20 mouse cellular contexts compared by ENCODE assay signal in the genomic region with DNA sequence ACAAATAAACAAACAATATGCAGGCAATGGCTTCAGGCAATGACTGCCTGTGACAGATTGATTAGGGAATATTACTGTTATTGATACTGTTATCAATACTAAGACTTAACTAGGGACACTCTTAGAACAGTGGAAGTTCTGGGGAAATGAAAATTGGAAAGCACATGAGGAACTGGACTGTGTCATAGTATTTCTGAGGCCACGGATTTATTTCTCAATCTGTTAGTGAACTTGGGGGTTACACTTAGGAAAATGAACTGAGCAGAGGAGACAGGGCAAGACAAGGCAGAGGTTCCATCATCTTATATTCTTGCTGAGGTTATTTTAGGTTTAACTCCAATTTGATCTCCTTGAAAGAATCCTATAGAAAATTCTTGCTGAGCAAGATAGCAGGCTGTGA. TPM values are rescaled to one million over a fixed set of nuclear protein-coding genes. Genes with fewer than 3 reads are reported as not detected.
"Had no signal": no experiment of that assay in that cellular context is flagged by ENCODE, and none has a peak within 500 bp of the region (broad histone marks: within the 10 kb centered on the region; RNA-seq: fewer than 3 reads in every experiment).

No protein-coding gene starts in this region.

- H3K9ac ChIP-seq: lung, embryonic 14.5 days; midbrain, embryonic 13.5 days; midbrain, embryonic 15.5 days; neural tube, embryonic 12.5 days; stomach, embryonic 15.5 days had no signal

- H3K9me3 ChIP-seq: midbrain, embryonic 13.5 days; midbrain, embryonic 15.5 days; neural tube, embryonic 12.5 days; stomach, embryonic 15.5 days had no signal

- DNase-seq: lung, adult 18-20 months; lung, embryonic 14.5 days; lung, postnatal 10 days; lung, postnatal 36 days; right cerebral cortex, postnatal 14 days; thymus, adult 2 months; thymus, postnatal 25 days; thymus, postnatal 4 days had no signal

- H3K4me1 ChIP-seq: megakaryocyte, embryonic 14.5 days; midbrain, embryonic 13.5 days; midbrain, embryonic 15.5 days; neural tube, embryonic 12.5 days; stomach, embryonic 15.5 days had no signal

- ATAC-seq: midbrain, embryonic 13.5 days; midbrain, embryonic 15.5 days had no signal

- H3K36me3 ChIP-seq: midbrain, embryonic 13.5 days; midbrain, embryonic 15.5 days; neural tube, embryonic 12.5 days; stomach, embryonic 15.5 days had no signal

- H3K4me2 ChIP-seq: lung, embryonic 14.5 days; midbrain, embryonic 11.5 days; midbrain, embryonic 13.5 days; midbrain, embryonic 15.5 days; neural tube, embryonic 12.5 days; stomach, embryonic 15.5 days had no signal

- H3K27ac ChIP-seq: macrophage; midbrain, embryonic 13.5 days; midbrain, embryonic 15.5 days; neural tube, embryonic 12.5 days; stomach, embryonic 15.5 days; stomach, postnatal 0 days had no signal

- H3K27me3 ChIP-seq: megakaryocyte, embryonic 14.5 days; midbrain, embryonic 13.5 days; midbrain, embryonic 15.5 days; neural tube, embryonic 12.5 days; stomach, embryonic 15.5 days had no signal

- H3K4me3 ChIP-seq: megakaryocyte, embryonic 14.5 days; midbrain, embryonic 13.5 days; midbrain, embryonic 15.5 days; neural tube, embryonic 12.5 days; stomach, embryonic 15.5 days had no signal

RNA-seq across cellular contexts. Expression of gene Gm4952, which starts 59.8 kb away (rescaled TPM):
- total RNA-seq: monocyte, adult 5-6 weeks; neutrophil, adult 5-6 weeks had no signal
- polyA plus RNA-seq: lung, embryonic 14.5 days; macrophage; midbrain, embryonic 11.5 days; midbrain, embryonic 13.5 days; neural tube, embryonic 12.5 days; testis, adult 2 months; urinary bladder, adult 2 months had no signal
